Mouse (Mus musculus) kidney, embryonic 16.5 days (tissue): ENCODE results near the gene Sh3bp2. TPM values are rescaled to one million over a fixed set of nuclear protein-coding genes. Genes with fewer than 3 reads are reported as not detected.
A peak's percentile ranks its signal among the peaks of the same experiment; 100 is the strongest.

Experiments used
- ATAC-seq: fragments of 200-750 bp; cut with Nextera tagmentation; 2 replicates; pipeline ENCODE4 v1.8.0; 2017; ENCODE audit warnings: moderate TSS enrichment; ENCODE audit not compliant: low FRiP score, low TSS enrichment
- H3K27ac ChIP-seq: fragments of 300-500 bp; sonication (generic); 2 replicates; pipeline ENCODE4 v1.5.1; 2014; ENCODE audit warnings: low read length
- H3K27me3 ChIP-seq: fragments of 300-500 bp; sonication (generic); 2 replicates; pipeline ENCODE4 v1.6.1; 2014; ENCODE audit warnings: low read length, control low read depth, mixed read lengths; ENCODE audit not compliant: insufficient read depth
- H3K36me3 ChIP-seq: fragments of 300-500 bp; sonication (generic); 2 replicates; pipeline ENCODE4 v1.6.1; 2014; ENCODE audit warnings: low read length, control low read depth, mixed read lengths; ENCODE audit not compliant: insufficient read depth
- H3K4me1 ChIP-seq: fragments of 300-500 bp; sonication (generic); 2 replicates; pipeline ENCODE4 v1.6.1; 2014; ENCODE audit warnings: low read length, control low read depth, mixed read lengths; ENCODE audit not compliant: insufficient read depth
- H3K4me2 ChIP-seq: fragments of 300-500 bp; sonication (generic); replicated peaks from 2 replicates; pipeline ENCODE4 v1.6.1; 2014; ENCODE audit warnings: low read depth, low read length
- H3K4me3 ChIP-seq: fragments of 300-500 bp; sonication (generic); 2 replicates; pipeline ENCODE4 v1.5.1; 2014; ENCODE audit warnings: mild to moderate bottlenecking, low read length
- H3K9ac ChIP-seq: fragments of 300-500 bp; sonication (generic); replicated peaks from 2 replicates; pipeline ENCODE4 v1.6.1; 2014; ENCODE audit warnings: low read length
- H3K9me3 ChIP-seq: fragments of 300-500 bp; sonication (generic); 2 replicates; pipeline ENCODE4 v1.6.1; 2016; ENCODE audit warnings: low read length, control low read depth
- WGBS: fragments of 180-500 bp; shearing (Covaris S2); extraction: QIAGEN DNeasy Blood & Tissue Kit; methylation state at CpG from one replicate; pipeline ENCODE4 v1.1.7; 2014; 5-methylcytosine and 5-hydroxymethylcytosine counted together
- polyA plus RNA-seq: library from polyadenylated mRNA; unstranded; fragments of >200 nt; fragmentation: Nextera tagmentation; extraction: Ambion mirVana; gene quantifications from 2 replicates; pipeline ENCODE4 v1.2.1, GENCODE M21; 2015

Sh3bp2 gene
- polyA plus RNA-seq, 1 experiment from 2014 or later, result 5.6 TPM

- WGBS, result 89% methylated on average over 7 of the region's 7 CpGs
- H3K27ac ChIP-seq, result no peak overlapping the region
- H3K9ac ChIP-seq, result no peak overlapping the region
- H3K9me3 ChIP-seq, result no peaks in the 10 kb centered on the region
- H3K27me3 ChIP-seq, result no peaks in the 10 kb centered on the region
- H3K4me2 ChIP-seq, result no peak overlapping the region
- H3K4me1 ChIP-seq, result no peaks in the 10 kb centered on the region
- H3K4me3 ChIP-seq, result no peak overlapping the region
- no peaks in the 10 kb centered on the region for H3K36me3 ChIP-seq
- ATAC-seq, result no peak
Observed at GRCm38 (mm10) chr5:34535831-34536230, 10.2 kb downstream of the Sh3bp2 start.

- Histone ChIP-seq H3K4me1 (no peaks in the 10 kb centered on the region), H3K4me2 (no peak overlapping the region), H3K9me3 (no peaks in the 10 kb centered on the region), H3K27me3 (no peaks in the 10 kb centered on the region), H3K4me3 (no peak overlapping the region), H3K9ac (no peak overlapping the region), H3K36me3 (no peaks in the 10 kb centered on the region), H3K27ac (no peak overlapping the region)
- no peak for ATAC-seq
- WGBS, result 68% methylated on average over 7 of the region's 7 CpGs
Observed at GRCm38 (mm10) chr5:34538079-34538478, 12.4 kb downstream of the Sh3bp2 start.

GRCm38 (mm10) chr5:34538527-34538926 is 12.9 kb downstream of the Sh3bp2 start:
- 0 out of 2 replicates have a peak, but pooled peaks have one; percentile 16 for ATAC-seq
- Histone ChIP-seq H3K9me3 (no peaks in the 10 kb centered on the region), H3K27me3 (no peaks in the 10 kb centered on the region), H3K36me3 (no peaks in the 10 kb centered on the region), H3K4me3 (no peak overlapping the region), H3K9ac (no peak overlapping the region), H3K4me2 (no peak overlapping the region), H3K27ac (no peak overlapping the region), H3K4me1 (no peaks in the 10 kb centered on the region)
- WGBS, result 35% methylated on average over 5 of the region's 5 CpGs

- Histone ChIP-seq H3K27me3 (no peaks in the 10 kb centered on the region), H3K4me2 (no peak overlapping the region), H3K9me3 (no peaks in the 10 kb centered on the region), H3K4me3 (no peak overlapping the region), H3K4me1 (no peaks in the 10 kb centered on the region), H3K27ac (no peak overlapping the region), H3K36me3 (no peaks in the 10 kb centered on the region), H3K9ac (no peak overlapping the region)
- WGBS, result 94% methylated on average over 2 of the region's 2 CpGs
- no peak for ATAC-seq
Observed at GRCm38 (mm10) chr5:34539121-34539520, 13.5 kb downstream of the Sh3bp2 start.

GRCm38 (mm10) chr5:34542166-34542565 is 16.5 kb downstream of the Sh3bp2 start:
- no peak overlapping the region for H3K9ac ChIP-seq
- no peak overlapping the region for H3K4me3 ChIP-seq
- no peak for ATAC-seq
- H3K9me3 ChIP-seq, result no peaks in the 10 kb centered on the region
- no peaks in the 10 kb centered on the region for H3K36me3 ChIP-seq
- 88% methylated on average over 1 of the region's 1 CpGs for WGBS
- H3K4me2 ChIP-seq, result no peak overlapping the region
- H3K27me3 ChIP-seq, result no peaks in the 10 kb centered on the region
- H3K27ac ChIP-seq, result no peak overlapping the region
- H3K4me1 ChIP-seq, result no peaks in the 10 kb centered on the region

- H3K4me3 ChIP-seq, result no peak overlapping the region
- H3K4me2 ChIP-seq, result no peak overlapping the region
- no peaks in the 10 kb centered on the region for H3K36me3 ChIP-seq
- no peaks in the 10 kb centered on the region for H3K9me3 ChIP-seq
- no peaks in the 10 kb centered on the region for H3K27me3 ChIP-seq
- WGBS, result 49% methylated on average over 4 of the region's 4 CpGs
- no peak for ATAC-seq
- no peaks in the 10 kb centered on the region for H3K4me1 ChIP-seq
- no peak overlapping the region for H3K9ac ChIP-seq
- no peak overlapping the region for H3K27ac ChIP-seq
Observed at GRCm38 (mm10) chr5:34543114-34543513, 17.5 kb downstream of the Sh3bp2 start.

GRCm38 (mm10) chr5:34547410-34547809 is 21.8 kb downstream of the Sh3bp2 start:
- Histone ChIP-seq H3K4me1 (peaks cover 6% of the 10 kb centered on the region), H3K36me3 (peaks cover 7% of the 10 kb centered on the region), H3K9ac (no peak overlapping the region), H3K27ac (no peak overlapping the region), H3K27me3 (no peaks in the 10 kb centered on the region), H3K9me3 (no peaks in the 10 kb centered on the region), H3K4me2 (no peak overlapping the region), H3K4me3 (no peak overlapping the region)
- no peak for ATAC-seq

GRCm38 (mm10) chr5:34549135-34549482 is 23.5 kb downstream of the Sh3bp2 start:
- peaks cover 14% of the 10 kb centered on the region for H3K36me3 ChIP-seq
- H3K4me2 ChIP-seq, result peak overlapping the region; percentile 79
- peaks cover 6% of the 10 kb centered on the region for H3K4me1 ChIP-seq
- peak; percentile 20; the same call in 1 of the 2 replicates for ATAC-seq
- H3K9ac ChIP-seq, result peak overlapping the region; percentile 84
- no peaks in the 10 kb centered on the region for H3K27me3 ChIP-seq
- H3K4me3 ChIP-seq, result peak overlapping the region; percentile 72
- WGBS, result 24% methylated on average over 8 of the region's 8 CpGs
- H3K27ac ChIP-seq, result no peak overlapping the region
- no peaks in the 10 kb centered on the region for H3K9me3 ChIP-seq

- H3K4me1 ChIP-seq, result peaks cover 6% of the 10 kb centered on the region
- WGBS, result 0% methylated on average over 48 of the region's 49 CpGs
Observed at GRCm38 (mm10) chr5:34549483-34550221, 24.0 kb downstream of the Sh3bp2 start.

GRCm38 (mm10) chr5:34550251-34550650 is 24.6 kb downstream of the Sh3bp2 start:
- Histone ChIP-seq H3K27me3 (no peaks in the 10 kb centered on the region), H3K27ac (no peak overlapping the region), H3K4me1 (peaks cover 6% of the 10 kb centered on the region), H3K4me3 (peak overlapping the region; percentile 72), H3K4me2 (peak overlapping the region; percentile 79), H3K36me3 (peaks cover 22% of the 10 kb centered on the region), H3K9ac (peak overlapping the region; percentile 84), H3K9me3 (no peaks in the 10 kb centered on the region)
- ATAC-seq, result no peak
- WGBS, result 5% methylated on average over 6 of the region's 6 CpGs

More at GRCm38 (mm10) chr5:34549483-34550221, 24.0 kb downstream of the Sh3bp2 start:
- Histone ChIP-seq H3K27ac (peak overlapping the region; percentile 3; the same call in 1 of the 2 replicates), H3K27me3 (no peaks in the 10 kb centered on the region), H3K4me3 (peak overlapping the region; percentile 72), H3K9ac (peak overlapping the region; percentile 84), H3K9me3 (no peaks in the 10 kb centered on the region), H3K4me2 (peak overlapping the region; percentile 79), H3K36me3 (peaks cover 16% of the 10 kb centered on the region)
- peak; percentile 91 for ATAC-seq
